Mouse (Mus musculus) intestine, postnatal 0 days (tissue): Measurements from ENCODE around the gene Adcy2. TPM values are rescaled to one million over a fixed set of nuclear protein-coding genes. Genes with fewer than 3 reads are reported as not detected.

ENCODE experiments used
- ATAC-seq: fragments of 200-750 bp; cut with Nextera tagmentation; 2 replicates; pipeline ENCODE4 v1.8.0; 2017; ENCODE audit warnings: mild to moderate bottlenecking, moderate TSS enrichment, moderate library complexity
- H3K27ac ChIP-seq: fragments of 300-500 bp; sonication (generic); 2 replicates; pipeline ENCODE4 v1.5.1; 2014; ENCODE audit warnings: mild to moderate bottlenecking, low read depth, low read length, moderate library complexity
- H3K27me3 ChIP-seq: fragments of 300-500 bp; sonication (generic); replicated peaks from 2 replicates; pipeline ENCODE4 v1.6.1; 2014; ENCODE audit warnings: low read length, mixed read lengths; ENCODE audit not compliant: control insufficient read depth, insufficient read depth
- H3K36me3 ChIP-seq: fragments of 300-500 bp; sonication (generic); 2 replicates; pipeline ENCODE4 v1.6.1; 2014; ENCODE audit warnings: mild to moderate bottlenecking, moderate library complexity; ENCODE audit not compliant: control insufficient read depth, insufficient read depth
- H3K4me1 ChIP-seq: fragments of 300-500 bp; sonication (generic); replicated peaks from 2 replicates; pipeline ENCODE4 v1.6.1; 2014; ENCODE audit warnings: antibody characterized with exemption, low read length, mixed read lengths; ENCODE audit not compliant: control insufficient read depth, insufficient read depth
- H3K4me2 ChIP-seq: fragments of 300-500 bp; sonication (generic); replicated peaks from 2 replicates; pipeline ENCODE4 v1.6.1; 2014; ENCODE audit warnings: low read depth, mild to moderate bottlenecking, moderate library complexity
- H3K4me3 ChIP-seq: fragments of 300-500 bp; sonication (generic); 2 replicates; pipeline ENCODE4 v1.5.1; 2014; ENCODE audit warnings: low read depth, low read length
- H3K9ac ChIP-seq: fragments of 300-500 bp; sonication (generic); 2 replicates; pipeline ENCODE4 v1.6.1; 2014; ENCODE audit warnings: mild to moderate bottlenecking, low read depth, low read length
- H3K9me3 ChIP-seq: fragments of 300-500 bp; sonication (generic); 2 replicates; pipeline ENCODE4 v1.6.1; 2016; ENCODE audit warnings: mixed run types; ENCODE audit not compliant: control insufficient read depth
- CTCF ChIP-seq: sonication (generic); IDR thresholded peaks from 2 replicates; pipeline ENCODE4 v1.5.1; 2016; ENCODE audit warnings: low read depth, mild to moderate bottlenecking, control low read depth, antibody characterized with exemption, moderate library complexity
- WGBS: fragments of 180-500 bp; shearing (Covaris S2); extraction: QIAGEN DNeasy Blood & Tissue Kit; methylation state at CpG from one replicate; pipeline ENCODE4 v1.1.7; 2014; 5-methylcytosine and 5-hydroxymethylcytosine counted together
- polyA plus RNA-seq: library from polyadenylated mRNA; unstranded; fragments of >200 nt; fragmentation: Nextera tagmentation; extraction: Ambion mirVana; gene quantifications from 2 replicates; pipeline ENCODE4 v1.2.1, GENCODE M21; 2015

The Adcy2 gene
- polyA plus RNA-seq, 1 experiment from 2014 or later, result 1.2 TPM

- no peaks in the 10 kb centered on the region for H3K4me1 ChIP-seq
- 75% methylated on average over 1 of the region's 1 CpGs for WGBS
- H3K9me3 ChIP-seq, result no peaks in the 10 kb centered on the region
- H3K27ac ChIP-seq, result no peak overlapping the region
- no peaks in the 10 kb centered on the region for H3K36me3 ChIP-seq
- no peak overlapping the region for H3K9ac ChIP-seq
- TF ChIP-seq CTCF, result no peak
- no peak overlapping the region for H3K4me3 ChIP-seq
- ATAC-seq, result no peak
- H3K27me3 ChIP-seq, result no peaks in the 10 kb centered on the region
- no peak overlapping the region for H3K4me2 ChIP-seq
Observed at GRCm38 (mm10) chr13:68941429-68941828, 57.9 kb downstream of the Adcy2 start.

GRCm38 (mm10) chr13:68932283-68932647 is 67.1 kb downstream of the Adcy2 start:
- H3K27me3 ChIP-seq, result no peaks in the 10 kb centered on the region
- H3K4me1 ChIP-seq, result no peaks in the 10 kb centered on the region
- TF ChIP-seq CTCF, result no peak
- no peak overlapping the region for H3K4me2 ChIP-seq
- H3K27ac ChIP-seq, result no peak overlapping the region
- H3K4me3 ChIP-seq, result no peak overlapping the region
- no peaks in the 10 kb centered on the region for H3K36me3 ChIP-seq
- H3K9ac ChIP-seq, result no peak overlapping the region
- WGBS, result 61% methylated on average over 1 of the region's 1 CpGs
- no peak for ATAC-seq
- H3K9me3 ChIP-seq, result no peaks in the 10 kb centered on the region

- H3K36me3 ChIP-seq, result no peaks in the 10 kb centered on the region
- 82% methylated on average over 8 of the region's 8 CpGs for WGBS
- no peak overlapping the region for H3K27ac ChIP-seq
- H3K4me1 ChIP-seq, result no peaks in the 10 kb centered on the region
- no peak for TF ChIP-seq CTCF
- no peak overlapping the region for H3K9ac ChIP-seq
- no peak overlapping the region for H3K4me3 ChIP-seq
- H3K27me3 ChIP-seq, result no peaks in the 10 kb centered on the region
- ATAC-seq, result no peak
- no peaks in the 10 kb centered on the region for H3K9me3 ChIP-seq
- H3K4me2 ChIP-seq, result no peak overlapping the region
Observed at GRCm38 (mm10) chr13:68931602-68932282, 67.6 kb downstream of the Adcy2 start.

GRCm38 (mm10) chr13:68928469-68928868 is 70.9 kb downstream of the Adcy2 start:
- no peak for ATAC-seq

GRCm38 (mm10) chr13:68913666-68914288 is 85.6 kb downstream of the Adcy2 start:
- Histone ChIP-seq H3K4me2 (no peak overlapping the region), H3K27ac (no peak overlapping the region), H3K36me3 (no peaks in the 10 kb centered on the region), H3K9me3 (no peaks in the 10 kb centered on the region), H3K4me1 (no peaks in the 10 kb centered on the region), H3K4me3 (no peak overlapping the region), H3K27me3 (no peaks in the 10 kb centered on the region), H3K9ac (no peak overlapping the region)
- 74% methylated on average over 11 of the region's 11 CpGs for WGBS
- no peak for ATAC-seq
- TF ChIP-seq CTCF, result no peak

More at GRCm38 (mm10) chr13:68928469-68928868, 70.9 kb downstream of the Adcy2 start:
- Histone ChIP-seq H3K4me3 (no peak overlapping the region), H3K9me3 (no peaks in the 10 kb centered on the region), H3K36me3 (no peaks in the 10 kb centered on the region), H3K27me3 (no peaks in the 10 kb centered on the region), H3K4me2 (no peak overlapping the region), H3K9ac (no peak overlapping the region), H3K4me1 (no peaks in the 10 kb centered on the region), H3K27ac (no peak overlapping the region)
- 78% methylated on average over 6 of the region's 6 CpGs for WGBS
- TF ChIP-seq CTCF, result no peak

GRCm38 (mm10) chr13:68906667-68907066 is 92.7 kb downstream of the Adcy2 start:
- Histone ChIP-seq H3K4me1 (no peaks in the 10 kb centered on the region), H3K27me3 (no peaks in the 10 kb centered on the region), H3K4me3 (no peak overlapping the region), H3K36me3 (no peaks in the 10 kb centered on the region), H3K27ac (no peak overlapping the region), H3K4me2 (no peak overlapping the region), H3K9ac (no peak overlapping the region), H3K9me3 (no peaks in the 10 kb centered on the region)
- WGBS, result 74% methylated on average over 1 of the region's 1 CpGs
- no peak for ATAC-seq
- TF ChIP-seq CTCF, result no peak
